Mouse (Mus musculus) lung, adult 2 months (tissue): ENCODE data around the gene Ebf4. TPM values are rescaled to one million over a fixed set of nuclear protein-coding genes. Genes with fewer than 3 reads are reported as not detected.
"Not testable (repeated sequence)": the region's sequence is repeated elsewhere in the genome, so short reads cannot be mapped to it uniquely, and the experiment has no call there.

Experiments used
- DNase-seq: peaks from one replicate; pipeline ENCODE4 v3.0.0; 2022
- H3K4me1 ChIP-seq: fragments of 200-500 bp; 2 replicates; pipeline ENCODE4 v1.6.1; 2011; ENCODE audit warnings: low read length; ENCODE audit not compliant: control insufficient read depth, insufficient read depth
- H3K4me3 ChIP-seq: fragments of 200-500 bp; replicated peaks from 2 replicates; pipeline ENCODE3; 2011; ENCODE audit warnings: low read depth, mild to moderate bottlenecking, control low read depth, low read length; ENCODE audit errors: extremely low read depth
- CTCF ChIP-seq: fragments of 200-500 bp; IDR thresholded peaks from 2 replicates; pipeline ENCODE4 v1.5.1; 2011; ENCODE audit warnings: mild to moderate bottlenecking, low read length, control low read depth; ENCODE audit not compliant: insufficient read depth
- POLR2A ChIP-seq: fragments of 200-500 bp; IDR thresholded peaks from 2 replicates; pipeline ENCODE4 v1.6.1; 2011; ENCODE audit warnings: low read depth, mild to moderate bottlenecking, control low read depth, low read length, borderline replicate concordance; ENCODE audit errors: extremely low read depth
- WGBS: fragments of 180-500 bp; shearing (Covaris S2); methylation state at CpG from one replicate; pipeline ENCODE4 v1.1.7; 2018; 5-methylcytosine and 5-hydroxymethylcytosine counted together
- polyA plus RNA-seq: library from polyadenylated mRNA; depleted of rRNA; stranded (reverse); fragments of >200 nt; gene quantifications from 2 replicates; pipeline ENCODE4 v1.2.3, GENCODE M21; 2012

The Ebf4 gene
- polyA plus RNA-seq, 1 experiment = 3.8 TPM

GRCm38 (mm10) chr2:130365211-130366094 is 70.5 kb downstream of the Ebf4 start:
- no peaks in the 10 kb centered on the region for H3K4me1 ChIP-seq
- H3K4me3 ChIP-seq = no peak overlapping the region
- TF ChIP-seq POLR2A (no peak), CTCF (no peak)
- WGBS = 10% methylated on average over 30 of the region's 30 CpGs
- DNase-seq = no peak

GRCm38 (mm10) chr2:130367386-130367785 is 72.4 kb downstream of the Ebf4 start:
- no peak for TF ChIP-seq CTCF
- no peak for TF ChIP-seq POLR2A
- no peak for DNase-seq
- Histone ChIP-seq H3K4me1 (no peaks in the 10 kb centered on the region), H3K4me3 (no peak overlapping the region)
- 50% methylated on average over 4 of the region's 4 CpGs for WGBS

GRCm38 (mm10) chr2:130373026-130373425 is 78.1 kb downstream of the Ebf4 start:
- not testable (repeated sequence) for H3K4me3 ChIP-seq, DNase-seq, H3K4me1 ChIP-seq
- 22% methylated on average over 1 of the region's 1 CpGs for WGBS

- H3K4me3 ChIP-seq = no peak overlapping the region
- 64% methylated on average over 4 of the region's 4 CpGs for WGBS
- TF ChIP-seq POLR2A (no peak), CTCF (no peak)
- H3K4me1 ChIP-seq = no peaks in the 10 kb centered on the region
- no peak for DNase-seq
Observed at GRCm38 (mm10) chr2:130374951-130375350, 80.0 kb downstream of the Ebf4 start.

GRCm38 (mm10) chr2:130383205-130383604 is 88.2 kb downstream of the Ebf4 start:
- TF ChIP-seq POLR2A = no peak
- no peak for TF ChIP-seq CTCF

GRCm38 (mm10) chr2:130383895-130384294 is 88.9 kb downstream of the Ebf4 start:
- WGBS = 56% methylated on average over 6 of the region's 6 CpGs

More at GRCm38 (mm10) chr2:130383205-130383604, 88.2 kb downstream of the Ebf4 start:
- DNase-seq = no peak
- 50% methylated on average over 3 of the region's 3 CpGs for WGBS
- no peaks in the 10 kb centered on the region for H3K4me1 ChIP-seq
- no peak overlapping the region for H3K4me3 ChIP-seq

GRCm38 (mm10) chr2:130386212-130386611 is 91.2 kb downstream of the Ebf4 start:
- WGBS = 57% methylated on average over 1 of the region's 1 CpGs
- no peak overlapping the region for H3K4me3 ChIP-seq
- H3K4me1 ChIP-seq = no peaks in the 10 kb centered on the region
- no peak for DNase-seq
- no peak for TF ChIP-seq POLR2A
- no peak for TF ChIP-seq CTCF

More at GRCm38 (mm10) chr2:130383895-130384294, 88.9 kb downstream of the Ebf4 start:
- Histone ChIP-seq H3K4me1 (no peaks in the 10 kb centered on the region), H3K4me3 (no peak overlapping the region)
- DNase-seq = no peak
- no peak for TF ChIP-seq CTCF
- no peak for TF ChIP-seq POLR2A

- no peak for TF ChIP-seq POLR2A
- no peak for TF ChIP-seq CTCF
- WGBS = 77% methylated on average over 2 of the region's 2 CpGs
Observed at GRCm38 (mm10) chr2:130388796-130389195, 93.8 kb downstream of the Ebf4 start.

GRCm38 (mm10) chr2:130390993-130391625 is 96.1 kb downstream of the Ebf4 start:
- WGBS = 77% methylated on average over 11 of the region's 11 CpGs
- no peak for DNase-seq
- TF ChIP-seq CTCF = no peak
- TF ChIP-seq POLR2A = no peak
- Histone ChIP-seq H3K4me1 (no peaks in the 10 kb centered on the region), H3K4me3 (no peak overlapping the region)

More at GRCm38 (mm10) chr2:130388796-130389195, 93.8 kb downstream of the Ebf4 start:
- H3K4me1 ChIP-seq = no peaks in the 10 kb centered on the region
- no peak for DNase-seq
- H3K4me3 ChIP-seq = no peak overlapping the region

GRCm38 (mm10) chr2:130392836-130393235 is 97.9 kb downstream of the Ebf4 start:
- no peak overlapping the region for H3K4me3 ChIP-seq
- DNase-seq = no peak
- TF ChIP-seq CTCF = no peak
- TF ChIP-seq POLR2A = no peak
- 80% methylated on average over 3 of the region's 3 CpGs for WGBS
- H3K4me1 ChIP-seq = no peaks in the 10 kb centered on the region
